Mouse (Mus musculus) layer of hippocampus, postnatal 14 days (tissue): ENCODE measurements around the gene Ctnnbip1. TPM values are rescaled to one million over a fixed set of nuclear protein-coding genes. Genes with fewer than 3 reads are reported as not detected.
"Not testable (repeated sequence)": the region's sequence is repeated elsewhere in the genome, so short reads cannot be mapped to it uniquely, and the experiment has no call there.

Experiments used
- DNase-seq, 2 experiments: peaks; one replicate each; pipeline ENCODE4 v3.0.0; 2021 to 2022; ENCODE audit warnings: low spot score in 2 of 2, mixed read lengths in 1 of 2
- microRNA-seq, 2 experiments: library from miRNA; unstranded; fragments of <30 nt; microRNA quantifications; one replicate each; pipeline ENCODE4 v1.2.0; 2021
- total RNA-seq, 2 experiments: library from RNA; stranded (reverse); gene quantifications; 2 replicates each; pipeline ENCODE4 v1.2.3; 2021

Ctnnbip1 gene
- total RNA-seq, 2 experiments from 2014 or later, result 57.9 to 58.9 TPM

- peak in 1 of 2 experiments; percentile 59 for DNase-seq
Observed at GRCm38 (mm10) chr4:149611376-149612044, 93.5 kb downstream of the Ctnnbip1 start.

GRCm38 (mm10) chr4:149613497-149613896, 95.5 kb downstream of the Ctnnbip1 start:
- DNase-seq, result not testable (repeated sequence)

GRCm38 (mm10) chr4:149614869-149615268, 96.8 kb downstream of the Ctnnbip1 start:
- no peak for DNase-seq

Small RNA genes within 50 kb of the gene (microRNA-seq; reads per million reads assigned to microRNA genes)
- 0.28 to 0.45 reads per million in 2 experiments for gene Mir5616

Other genes with a start within 250 kb of the Ctnnbip1 start
- 100 to 1,000 TPM; 392 to 448 TPM for gene Kif1b, start 210.5 kb upstream of the Ctnnbip1 start, total RNA-seq
- gene Ube4b, start 91.5 kb upstream of the Ctnnbip1 start, total RNA-seq, result 100 to 1,000 TPM; 107 to 110 TPM
- gene Rbp7, start 63.3 kb upstream of the Ctnnbip1 start, total RNA-seq, result not detected
- not detected for gene Tmem274, start 40.9 kb upstream of the Ctnnbip1 start, total RNA-seq
- 1 to 10 TPM; 8.4 to 8.7 TPM for gene Nmnat1, start 33.0 kb upstream of the Ctnnbip1 start, total RNA-seq
- 10 to 100 TPM; 24.0 to 26.9 TPM for gene Lzic, start 33.0 kb upstream of the Ctnnbip1 start, total RNA-seq
- 100 to 1,000 TPM; 832 to 838 TPM for gene Clstn1, start 68.2 kb downstream of the Ctnnbip1 start, total RNA-seq
- 10 to 100 TPM; 25.2 to 27.7 TPM for gene Pik3cd, start 184.3 kb downstream of the Ctnnbip1 start, total RNA-seq
- gene Tmem201, start 219.8 kb downstream of the Ctnnbip1 start, total RNA-seq, result 10 to 100 TPM; 64.8 to 69.1 TPM